Mouse (Mus musculus) midbrain, embryonic 14.5 days (tissue): ENCODE measurements around the gene Ubald1. TPM values are rescaled to one million over a fixed set of nuclear protein-coding genes. Genes with fewer than 3 reads are reported as not detected.

Experiments
- ATAC-seq: fragments of 200-750 bp; cut with Nextera tagmentation; 2 replicates; pipeline ENCODE4 v1.8.0; 2017; ENCODE audit warnings: moderate number of reproducible peaks, moderate library complexity; ENCODE audit not compliant: low FRiP score, low TSS enrichment
- DNase-seq: peaks from one replicate; pipeline ENCODE4 v3.0.0-alpha.2; 2015
- H3K27ac ChIP-seq: fragments of 300-500 bp; sonication (generic); replicated peaks from 2 replicates; pipeline ENCODE4 v1.5.1; 2014; ENCODE audit warnings: mild to moderate bottlenecking, low read depth, low read length, moderate library complexity
- H3K27me3 ChIP-seq: fragments of 300-500 bp; sonication (generic); 2 replicates; pipeline ENCODE4 v1.6.1; 2014; ENCODE audit warnings: low read length, control low read depth, mixed read lengths; ENCODE audit not compliant: control insufficient read depth, insufficient read depth
- H3K36me3 ChIP-seq: fragments of 300-500 bp; sonication (generic); 2 replicates; pipeline ENCODE4 v1.6.1; 2014; ENCODE audit warnings: low read length, control low read depth; ENCODE audit not compliant: control insufficient read depth, insufficient read depth
- H3K4me1 ChIP-seq: fragments of 300-500 bp; sonication (generic); 2 replicates; pipeline ENCODE4 v1.6.1; 2014; ENCODE audit warnings: mild to moderate bottlenecking, antibody characterized with exemption, low read length, control low read depth; ENCODE audit not compliant: control insufficient read depth, insufficient read depth
- H3K4me2 ChIP-seq: fragments of 300-500 bp; sonication (generic); 2 replicates; pipeline ENCODE4 v1.6.1; 2014; ENCODE audit warnings: mild to moderate bottlenecking, low read length, moderate library complexity
- H3K4me3 ChIP-seq: fragments of 300-500 bp; sonication (generic); replicated peaks from 2 replicates; pipeline ENCODE4 v1.5.1; 2014; ENCODE audit warnings: low read depth, low read length
- H3K9ac ChIP-seq: fragments of 300-500 bp; sonication (generic); replicated peaks from 2 replicates; pipeline ENCODE4 v1.6.1; 2014; ENCODE audit warnings: mild to moderate bottlenecking, low read length, moderate library complexity
- H3K9me3 ChIP-seq: fragments of 300-500 bp; sonication (generic); 2 replicates; pipeline ENCODE4 v1.6.1; 2016; ENCODE audit warnings: low read length, control low read depth, mixed read lengths; ENCODE audit not compliant: control insufficient read depth
- WGBS: fragments of 180-500 bp; shearing (Covaris S2); extraction: QIAGEN DNeasy Blood & Tissue Kit; methylation state at CpG from one replicate; pipeline ENCODE4 v1.1.7; 2014; 5-methylcytosine and 5-hydroxymethylcytosine counted together
- polyA plus RNA-seq: library from polyadenylated mRNA; unstranded; fragments of >200 nt; fragmentation: Nextera tagmentation; extraction: Ambion mirVana; gene quantifications from 2 replicates; pipeline ENCODE4 v1.2.1, GENCODE M21; 2014

Ubald1 gene
- polyA plus RNA-seq, 1 experiment from 2014 or later, result 49.4 TPM

DNA sequence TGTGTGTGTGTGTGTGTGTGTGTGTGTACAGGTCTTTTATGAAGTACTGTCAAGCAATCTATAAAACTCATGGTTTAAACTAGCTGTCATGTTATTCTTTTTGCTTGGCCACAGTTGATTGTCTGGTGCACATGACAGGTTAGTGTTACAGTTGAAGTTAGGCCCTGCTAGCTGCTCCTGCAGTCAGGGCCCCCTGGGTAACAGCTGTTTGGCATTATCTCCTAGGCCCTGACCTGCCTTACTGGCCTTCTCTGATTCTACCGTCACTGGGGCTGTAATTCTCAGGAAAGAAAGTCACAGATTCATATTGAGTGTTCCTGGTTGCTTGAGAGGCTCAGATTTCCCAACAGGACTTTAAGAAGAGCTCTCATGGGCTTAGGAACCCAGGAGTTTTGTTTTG lies 25.5 kb upstream of the Ubald1 start:
- no peaks in the 10 kb centered on the region for H3K27me3 ChIP-seq
- no peak overlapping the region for H3K27ac ChIP-seq
- no peaks in the 10 kb centered on the region for H3K9me3 ChIP-seq
- H3K9ac ChIP-seq, result no peak overlapping the region
- H3K4me1 ChIP-seq, result no peaks in the 10 kb centered on the region
- H3K36me3 ChIP-seq, result peaks cover 20% of the 10 kb centered on the region
- no peak overlapping the region for H3K4me3 ChIP-seq
- 52% methylated on average over 1 of the region's 1 CpGs for WGBS
- DNase-seq (no peak), ATAC-seq (no peak)
- no peak overlapping the region for H3K4me2 ChIP-seq

GRCm38 (mm10) chr16:4904878-4905277 lies 24.8 kb upstream of the Ubald1 start:
- no peaks in the 10 kb centered on the region for H3K9me3 ChIP-seq
- 97% methylated on average over 3 of the region's 3 CpGs for WGBS
- H3K4me2 ChIP-seq, result no peak overlapping the region
- no peak overlapping the region for H3K4me3 ChIP-seq
- H3K27ac ChIP-seq, result no peak overlapping the region
- H3K27me3 ChIP-seq, result no peaks in the 10 kb centered on the region
- no peak for ATAC-seq
- DNase-seq, result no peak
- H3K9ac ChIP-seq, result no peak overlapping the region
- H3K4me1 ChIP-seq, result no peaks in the 10 kb centered on the region
- peaks cover 13% of the 10 kb centered on the region for H3K36me3 ChIP-seq

- 88% methylated on average over 6 of the region's 6 CpGs for WGBS
- Histone ChIP-seq H3K27me3 (no peaks in the 10 kb centered on the region), H3K4me2 (no peak overlapping the region), H3K4me1 (no peaks in the 10 kb centered on the region), H3K36me3 (0 out of 2 replicates have a peak, but pooled peaks cover 6% of the 10 kb centered on the region), H3K27ac (no peak overlapping the region), H3K9me3 (no peaks in the 10 kb centered on the region), H3K4me3 (no peak overlapping the region), H3K9ac (no peak overlapping the region)
- no peak for DNase-seq
- no peak for ATAC-seq
Observed at GRCm38 (mm10) chr16:4903491-4904102, 23.5 kb upstream of the Ubald1 start.

GRCm38 (mm10) chr16:4902390-4902789 lies 22.3 kb upstream of the Ubald1 start:
- H3K9me3 ChIP-seq, result no peaks in the 10 kb centered on the region
- DNase-seq, result no peak
- no peak overlapping the region for H3K9ac ChIP-seq
- ATAC-seq, result no peak
- no peak overlapping the region for H3K4me2 ChIP-seq
- no peak overlapping the region for H3K27ac ChIP-seq
- 86% methylated on average over 2 of the region's 2 CpGs for WGBS
- H3K27me3 ChIP-seq, result no peaks in the 10 kb centered on the region
- no peak overlapping the region for H3K4me3 ChIP-seq
- 0 out of 2 replicates have a peak, but pooled peaks cover 1% of the 10 kb centered on the region for H3K36me3 ChIP-seq
- no peaks in the 10 kb centered on the region for H3K4me1 ChIP-seq

- H3K9ac ChIP-seq, result no peak overlapping the region
- H3K4me3 ChIP-seq, result no peak overlapping the region
- DNase-seq (peak; percentile 17), ATAC-seq (no peak)
- H3K4me1 ChIP-seq, result no peaks in the 10 kb centered on the region
- no peaks in the 10 kb centered on the region for H3K27me3 ChIP-seq
- peak overlapping the region; percentile 22; the same call in 1 of the 2 replicates for H3K27ac ChIP-seq
- no peak overlapping the region for H3K4me2 ChIP-seq
- no peaks in the 10 kb centered on the region for H3K9me3 ChIP-seq
- no peaks in the 10 kb centered on the region for H3K36me3 ChIP-seq
- 52% methylated on average over 7 of the region's 7 CpGs for WGBS
Observed at GRCm38 (mm10) chr16:4901167-4901566, 21.1 kb upstream of the Ubald1 start.

DNA sequence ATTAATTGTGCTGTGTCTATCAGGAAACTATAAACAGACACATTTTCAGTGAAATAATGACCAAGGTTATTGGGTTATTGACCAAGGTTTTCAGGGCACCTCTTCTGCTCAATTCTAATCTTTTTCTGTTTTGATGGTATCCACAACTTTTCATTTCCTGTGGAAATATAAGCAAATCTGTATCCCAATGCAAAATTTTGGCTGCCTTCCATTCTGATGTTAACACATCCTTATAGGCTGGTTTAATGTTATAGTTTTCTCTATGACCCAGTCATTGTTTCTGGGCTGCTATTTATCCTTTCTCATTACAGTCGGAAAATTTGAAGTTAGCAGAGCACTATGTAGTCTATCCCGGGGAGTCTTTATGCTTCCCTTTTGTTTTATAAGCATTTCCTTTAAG lies 19.6 kb upstream of the Ubald1 start:
- H3K9me3 ChIP-seq, result no peaks in the 10 kb centered on the region
- no peaks in the 10 kb centered on the region for H3K36me3 ChIP-seq
- no peaks in the 10 kb centered on the region for H3K4me1 ChIP-seq
- no peak overlapping the region for H3K9ac ChIP-seq
- H3K4me2 ChIP-seq, result no peak overlapping the region
- WGBS, result 96% methylated on average over 2 of the region's 2 CpGs
- ATAC-seq, result no peak
- no peaks in the 10 kb centered on the region for H3K27me3 ChIP-seq
- H3K4me3 ChIP-seq, result no peak overlapping the region
- no peak overlapping the region for H3K27ac ChIP-seq
- DNase-seq, result no peak

DNA sequence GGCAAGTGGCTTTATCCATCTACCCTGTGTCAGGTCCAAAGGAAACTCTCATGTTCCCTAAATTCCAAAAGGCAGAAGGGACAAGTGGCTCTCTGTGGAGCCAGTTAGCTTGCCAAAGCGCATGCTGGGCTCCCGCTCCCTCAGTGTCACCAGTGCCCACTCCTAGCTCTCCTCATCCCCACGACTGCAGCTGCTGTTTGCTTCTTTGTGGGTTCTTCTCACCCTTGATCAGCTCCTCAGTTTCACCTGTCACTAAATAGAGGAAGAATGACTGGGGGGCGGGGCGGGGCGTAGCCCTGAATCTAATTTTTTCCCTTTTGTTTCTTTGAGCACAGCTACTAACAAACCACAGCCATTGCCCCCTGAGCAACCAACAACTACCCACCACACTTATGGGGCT lies 18.8 kb upstream of the Ubald1 start:
- no peak overlapping the region for H3K4me3 ChIP-seq
- no peak overlapping the region for H3K27ac ChIP-seq
- H3K9me3 ChIP-seq, result no peaks in the 10 kb centered on the region
- ATAC-seq (no peak), DNase-seq (no peak)
- WGBS, result 84% methylated on average over 6 of the region's 6 CpGs
- no peak overlapping the region for H3K4me2 ChIP-seq
- no peaks in the 10 kb centered on the region for H3K27me3 ChIP-seq
- no peak overlapping the region for H3K9ac ChIP-seq
- no peaks in the 10 kb centered on the region for H3K4me1 ChIP-seq
- H3K36me3 ChIP-seq, result no peaks in the 10 kb centered on the region

GRCm38 (mm10) chr16:4897146-4897730 lies 17.1 kb upstream of the Ubald1 start:
- no peaks in the 10 kb centered on the region for H3K4me1 ChIP-seq
- ATAC-seq, result no peak
- H3K36me3 ChIP-seq, result no peaks in the 10 kb centered on the region
- no peak for DNase-seq
- 52% methylated on average over 7 of the region's 7 CpGs for WGBS
- H3K9ac ChIP-seq, result no peak overlapping the region
- no peak overlapping the region for H3K27ac ChIP-seq
- H3K4me3 ChIP-seq, result no peak overlapping the region
- H3K27me3 ChIP-seq, result no peaks in the 10 kb centered on the region
- H3K9me3 ChIP-seq, result no peaks in the 10 kb centered on the region
- no peak overlapping the region for H3K4me2 ChIP-seq
